Mouse (Mus musculus) neural tube, embryonic 14.5 days (tissue): ENCODE results near the gene Tgm4. TPM values are rescaled to one million over a fixed set of nuclear protein-coding genes. Genes with fewer than 3 reads are reported as not detected.

Experiments
- ATAC-seq: fragments of 200-750 bp; cut with Nextera tagmentation; 2 replicates; pipeline ENCODE4 v1.8.0; 2017; ENCODE audit warnings: low read depth, mild to moderate bottlenecking, moderate TSS enrichment, moderate library complexity
- H3K27ac ChIP-seq: fragments of 300-500 bp; sonication (generic); 2 replicates; pipeline ENCODE4 v1.5.1; 2014; ENCODE audit warnings: low read depth, mild to moderate bottlenecking, control low read depth, low read length, moderate library complexity, mixed read lengths
- H3K27me3 ChIP-seq: fragments of 300-500 bp; sonication (generic); 2 replicates; pipeline ENCODE4 v1.6.1; 2014; ENCODE audit warnings: low read length; ENCODE audit not compliant: control insufficient read depth, insufficient read depth
- H3K36me3 ChIP-seq: fragments of 300-500 bp; sonication (generic); 2 replicates; pipeline ENCODE4 v1.6.1; 2014; ENCODE audit warnings: low read length, mixed read lengths; ENCODE audit not compliant: control insufficient read depth, insufficient read depth
- H3K4me1 ChIP-seq: fragments of 300-500 bp; sonication (generic); 2 replicates; pipeline ENCODE4 v1.6.1; 2014; ENCODE audit warnings: low read length; ENCODE audit not compliant: control insufficient read depth, insufficient read depth
- H3K4me2 ChIP-seq: fragments of 300-500 bp; sonication (generic); 2 replicates; pipeline ENCODE4 v1.6.1; 2014; ENCODE audit warnings: mild to moderate bottlenecking, low read depth, low read length, control low read depth
- H3K4me3 ChIP-seq: fragments of 300-500 bp; sonication (generic); 2 replicates; pipeline ENCODE4 v1.5.1; 2014; ENCODE audit warnings: low read depth, low read length, control low read depth, mixed read lengths
- H3K9ac ChIP-seq: fragments of 300-500 bp; sonication (generic); replicated peaks from 2 replicates; pipeline ENCODE4 v1.6.1; 2014; ENCODE audit warnings: low read depth, mild to moderate bottlenecking, control low read depth, low read length, mixed read lengths
- H3K9me3 ChIP-seq: fragments of 300-500 bp; sonication (generic); 2 replicates; pipeline ENCODE4 v1.6.1; 2016; ENCODE audit warnings: low read length; ENCODE audit not compliant: control insufficient read depth
- WGBS: fragments of 180-500 bp; shearing (Covaris S2); extraction: QIAGEN DNeasy Blood & Tissue Kit; methylation state at CpG from one replicate; pipeline ENCODE4 v1.1.7; 2014; 5-methylcytosine and 5-hydroxymethylcytosine counted together
- polyA plus RNA-seq: library from polyadenylated mRNA; unstranded; fragments of >200 nt; fragmentation: Nextera tagmentation; extraction: Ambion mirVana; gene quantifications from 2 replicates; pipeline ENCODE4 v1.2.1, GENCODE M21; 2014

Gene Tgm4
- polyA plus RNA-seq, 1 experiment from 2014 or later: 0.55 TPM

GRCm38 (mm10) chr9:123090844-123091243 lies 56.3 kb downstream of the Tgm4 start:
- no peak for ATAC-seq

DNA sequence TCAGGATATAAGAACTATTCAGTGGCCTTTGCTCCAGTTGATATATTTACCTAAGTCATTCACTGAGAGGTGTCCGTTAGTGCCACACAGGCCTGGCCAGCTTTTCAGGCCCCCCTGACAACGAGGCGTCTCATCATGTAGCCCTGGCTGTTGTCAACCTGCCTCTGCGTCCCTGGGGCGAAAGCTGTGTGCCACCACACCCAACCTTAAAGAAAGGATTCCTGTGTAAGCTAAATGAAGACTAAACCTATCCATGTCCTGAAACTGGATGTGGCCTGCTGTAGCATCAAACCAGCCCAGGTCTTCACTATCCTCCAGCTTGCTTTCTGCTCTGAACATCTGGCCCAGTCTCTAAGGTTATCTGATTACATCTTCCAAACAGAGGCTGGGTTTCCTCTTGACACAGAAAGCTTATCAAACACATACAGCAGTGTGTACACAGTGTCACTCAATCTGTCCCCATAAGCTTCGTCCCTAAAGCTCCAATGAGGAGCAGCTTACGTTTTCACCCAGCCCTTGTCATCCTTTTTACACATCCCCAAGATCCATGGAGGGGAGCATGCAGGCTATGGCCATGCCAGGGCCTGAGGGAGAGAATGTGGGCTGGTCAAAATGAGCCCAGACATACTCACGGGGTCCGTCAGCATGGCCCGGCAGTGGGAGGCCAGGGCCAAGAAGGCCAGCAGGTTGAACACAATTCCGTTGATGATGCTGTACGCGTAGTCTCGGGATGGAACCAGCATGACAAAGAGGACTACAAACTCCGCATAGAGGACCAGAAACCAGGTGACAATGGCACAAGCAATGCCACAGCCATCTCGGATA lies 65.3 kb downstream of the Tgm4 start:
- H3K4me3 ChIP-seq: no peak overlapping the region
- no peak overlapping the region for H3K4me2 ChIP-seq
- ATAC-seq: no peak
- H3K27me3 ChIP-seq: no peaks in the 10 kb centered on the region
- WGBS: 96% methylated on average over 16 of the region's 16 CpGs
- H3K4me1 ChIP-seq: no peaks in the 10 kb centered on the region
- no peak overlapping the region for H3K9ac ChIP-seq
- H3K27ac ChIP-seq: no peak overlapping the region
- H3K36me3 ChIP-seq: peaks cover 9% of the 10 kb centered on the region; the same call in 1 of the 2 replicates
- no peaks in the 10 kb centered on the region for H3K9me3 ChIP-seq

More at GRCm38 (mm10) chr9:123090844-123091243, 56.3 kb downstream of the Tgm4 start:
- H3K4me2 ChIP-seq: no peak overlapping the region
- WGBS: 89% methylated on average over 4 of the region's 4 CpGs
- peaks cover 5% of the 10 kb centered on the region; the same call in 1 of the 2 replicates for H3K36me3 ChIP-seq
- H3K4me1 ChIP-seq: no peaks in the 10 kb centered on the region
- H3K9me3 ChIP-seq: no peaks in the 10 kb centered on the region
- H3K4me3 ChIP-seq: no peak overlapping the region
- H3K9ac ChIP-seq: no peak overlapping the region
- H3K27ac ChIP-seq: no peak overlapping the region
- H3K27me3 ChIP-seq: no peaks in the 10 kb centered on the region

- no peak for ATAC-seq
- no peaks in the 10 kb centered on the region for H3K9me3 ChIP-seq
- no peaks in the 10 kb centered on the region for H3K27me3 ChIP-seq
- H3K27ac ChIP-seq: no peak overlapping the region
- no peak overlapping the region for H3K9ac ChIP-seq
- H3K4me1 ChIP-seq: no peaks in the 10 kb centered on the region
- H3K4me3 ChIP-seq: no peak overlapping the region
- H3K36me3 ChIP-seq: peaks cover 15% of the 10 kb centered on the region; the same call in 1 of the 2 replicates
- no peak overlapping the region for H3K4me2 ChIP-seq
Measured at GRCm38 (mm10) chr9:123103425-123103824, 68.9 kb downstream of the Tgm4 start.

GRCm38 (mm10) chr9:123104362-123104761 lies 69.8 kb downstream of the Tgm4 start:
- ATAC-seq: no peak
- no peak overlapping the region for H3K4me2 ChIP-seq

GRCm38 (mm10) chr9:123107186-123107585 lies 72.7 kb downstream of the Tgm4 start:
- 96% methylated on average over 4 of the region's 4 CpGs for WGBS
- no peak overlapping the region for H3K9ac ChIP-seq
- ATAC-seq: no peak
- H3K4me3 ChIP-seq: no peak overlapping the region
- H3K36me3 ChIP-seq: peaks cover 8% of the 10 kb centered on the region; the same call in 1 of the 2 replicates
- peaks cover 7% of the 10 kb centered on the region; the same call in 1 of the 2 replicates for H3K4me1 ChIP-seq
- H3K9me3 ChIP-seq: no peaks in the 10 kb centered on the region
- H3K4me2 ChIP-seq: no peak overlapping the region
- H3K27ac ChIP-seq: no peak overlapping the region
- H3K27me3 ChIP-seq: no peaks in the 10 kb centered on the region

More at GRCm38 (mm10) chr9:123104362-123104761, 69.8 kb downstream of the Tgm4 start:
- H3K9ac ChIP-seq: no peak overlapping the region
- peaks cover 15% of the 10 kb centered on the region; the same call in 1 of the 2 replicates for H3K36me3 ChIP-seq
- H3K27me3 ChIP-seq: no peaks in the 10 kb centered on the region
- no peaks in the 10 kb centered on the region for H3K4me1 ChIP-seq
- no peaks in the 10 kb centered on the region for H3K9me3 ChIP-seq
- no peak overlapping the region for H3K4me3 ChIP-seq
- no peak overlapping the region for H3K27ac ChIP-seq

GRCm38 (mm10) chr9:123109188-123109587 lies 74.7 kb downstream of the Tgm4 start:
- H3K9ac ChIP-seq: no peak overlapping the region
- no peak overlapping the region for H3K27ac ChIP-seq
- peaks cover 8% of the 10 kb centered on the region; the same call in 1 of the 2 replicates for H3K36me3 ChIP-seq
- no peak overlapping the region for H3K4me3 ChIP-seq
- H3K27me3 ChIP-seq: no peaks in the 10 kb centered on the region
- no peak overlapping the region for H3K4me2 ChIP-seq
- H3K9me3 ChIP-seq: no peaks in the 10 kb centered on the region
- 91% methylated on average over 7 of the region's 7 CpGs for WGBS
- peaks cover 17% of the 10 kb centered on the region; the same call in 1 of the 2 replicates for H3K4me1 ChIP-seq
- ATAC-seq: no peak

GRCm38 (mm10) chr9:123111751-123112221 lies 77.3 kb downstream of the Tgm4 start:
- Histone ChIP-seq H3K27ac (no peak overlapping the region), H3K9me3 (no peaks in the 10 kb centered on the region), H3K4me2 (peak overlapping the region; percentile 91), H3K4me3 (peak overlapping the region; percentile 98; the same call in 1 of the 2 replicates), H3K36me3 (no peaks in the 10 kb centered on the region), H3K27me3 (no peaks in the 10 kb centered on the region), H3K4me1 (peaks cover 17% of the 10 kb centered on the region; the same call in 1 of the 2 replicates), H3K9ac (peak overlapping the region; percentile 89; the same call in 1 of the 2 replicates)
- ATAC-seq: no peak
- 66% methylated on average over 8 of the region's 8 CpGs for WGBS

DNA sequence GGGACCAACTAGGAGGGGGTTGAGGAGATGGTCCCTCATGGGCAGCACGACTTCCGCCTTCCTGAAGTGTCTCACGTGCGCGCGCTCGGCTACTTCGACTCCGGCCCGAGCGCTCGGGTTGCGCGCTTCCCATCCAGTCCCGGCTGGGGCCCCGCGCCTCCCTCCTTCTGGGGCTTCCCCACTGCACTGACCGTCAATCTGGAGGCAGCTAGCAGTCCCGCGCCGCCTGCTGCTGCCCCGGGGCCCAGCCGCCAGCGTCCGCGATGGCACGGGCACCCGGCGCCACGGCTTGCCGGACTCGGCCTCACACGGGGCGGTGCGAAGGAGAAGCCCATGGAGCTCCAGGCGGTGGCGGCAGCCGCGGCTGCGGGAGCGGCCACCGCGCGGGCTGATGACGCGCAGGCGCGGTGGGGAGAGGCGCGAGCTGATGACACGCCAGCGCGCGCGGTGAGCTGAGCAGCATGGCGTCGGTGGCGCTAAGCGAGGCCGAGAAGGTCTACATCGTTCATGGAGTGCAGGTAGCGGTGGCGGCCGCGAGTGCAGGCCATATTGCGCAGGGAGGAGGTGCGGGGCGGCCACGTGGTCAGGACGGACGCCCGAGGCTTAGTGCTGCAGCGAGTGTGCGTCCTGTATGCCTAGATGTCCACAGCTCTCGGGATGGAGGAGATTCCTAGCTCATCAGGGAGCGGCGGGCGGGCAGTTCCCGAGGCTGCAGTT lies 78.4 kb downstream of the Tgm4 start, which contains the start of the genes Zdhhc3 and Exosc7:
TSS of gene Zdhhc3 (minus strand) at position 401 of the 717 bp plus-strand sequence.
TSS of gene Exosc7 (plus strand) at position 411 of the 717 bp plus-strand sequence.
- H3K27me3 ChIP-seq: no peaks in the 10 kb centered on the region
- peak within 1 kb of the TSS; percentile 98 for H3K4me3 ChIP-seq
- H3K27ac ChIP-seq: peak within 1 kb of the TSS; percentile 92
- H3K9me3 ChIP-seq: no peaks in the 10 kb centered on the region
- H3K9ac ChIP-seq: peak within 1 kb of the TSS; percentile 89
- H3K36me3 ChIP-seq: no peaks in the 10 kb centered on the region
- WGBS: under 1% methylated on average over 71 of the region's 79 CpGs
- H3K4me2 ChIP-seq: peak within 1 kb of the TSS; percentile 91
- peaks cover 17% of the 10 kb centered on the region; the same call in 1 of the 2 replicates for H3K4me1 ChIP-seq
- ATAC-seq: peak; percentile 96
